9 mouse cellular contexts compared by ENCODE assay signal in genomic region chr10:69656321-69656720, GRCm38 (mm10).
DNase-seq lines count a peak whose midpoint lies in the region; ATAC-seq and TF ChIP-seq lines count a peak whose summit lies in the region.
"Had no signal": no experiment of that assay in that cellular context is flagged by ENCODE, and none has a peak within 500 bp of the region (broad histone marks: within the 10 kb centered on the region; RNA-seq: fewer than 3 reads in every experiment).

No protein-coding gene starts in this region.

- TF ChIP-seq CTCF in forebrain, postnatal 0 days (IDR thresholded peaks at IDR 0.05; ENCODE audit: low read depth): peak; percentile 90
- TF ChIP-seq CTCF in layer of hippocampus, adult 2 months (conservative IDR thresholded peaks at IDR 0.05): peak; percentile 87
- TF ChIP-seq CTCF in midbrain, postnatal 0 days (IDR thresholded peaks at IDR 0.05): peak; percentile 95

- no peak overlapping the region for H3K4me2 ChIP-seq in kidney, embryonic 15.5 days
- no peak overlapping the region for H3K4me2 ChIP-seq in forebrain, postnatal 0 days (ENCODE audit: low read depth)
- H3K4me2 ChIP-seq in midbrain, postnatal 0 days (ENCODE audit: low read depth, low read length, poor library complexity, severe bottlenecking): no peak overlapping the region
- H3K4me2 ChIP-seq: embryonic facial prominence, embryonic 13.5 days had no signal

- no peaks in the 10 kb centered on the region for H3K9me3 ChIP-seq in kidney, embryonic 15.5 days (replicated peaks)
- H3K9me3 ChIP-seq in ES-E14 (ENCODE audit: control insufficient read depth, insufficient read depth, low read depth, low read length): no peaks in the 10 kb centered on the region
- no peaks in the 10 kb centered on the region for H3K9me3 ChIP-seq in forebrain, postnatal 0 days (ENCODE audit: low read length)
- H3K9me3 ChIP-seq in midbrain, postnatal 0 days (ENCODE audit: low read length): no peaks in the 10 kb centered on the region
- H3K9me3 ChIP-seq: embryonic facial prominence, embryonic 13.5 days had no signal

- ATAC-seq in kidney, embryonic 15.5 days (replicated peaks; ENCODE audit: low FRiP score): no peak
- ATAC-seq in forebrain, postnatal 0 days: peak; percentile 59
- 0 out of 2 replicates have a peak, but pooled peaks have one; percentile 32 for ATAC-seq in midbrain, postnatal 0 days (ENCODE audit: low FRiP score)
- ATAC-seq in erythroblast, adult 5-6 weeks (replicated peaks; ENCODE audit: low FRiP score, poor library complexity, severe bottlenecking): no peak

- no peak overlapping the region for H3K27ac ChIP-seq in kidney, embryonic 15.5 days
- H3K27ac ChIP-seq in ES-E14 (ENCODE audit: insufficient read depth, low read depth, low read length, poor library complexity, severe bottlenecking): no peak overlapping the region
- no peak overlapping the region for H3K27ac ChIP-seq in forebrain, postnatal 0 days (ENCODE audit: low read depth, low read length)
- no peak overlapping the region; the same call in 1 of the 2 replicates for H3K27ac ChIP-seq in layer of hippocampus, adult 2 months
- no peak overlapping the region for H3K27ac ChIP-seq in midbrain, postnatal 0 days (ENCODE audit: low read depth, low read length)
- H3K27ac ChIP-seq: embryonic facial prominence, embryonic 13.5 days had no signal

- DNase-seq in kidney, adult 9 months: peak; percentile 63
- peak; percentile 47 for DNase-seq in ES-E14 (ENCODE audit: low read depth, low spot score)
- DNase-seq in cerebellum, adult 11 months: peak; percentile 44
- peak; percentile 77 for DNase-seq in forebrain, postnatal 0 days
- DNase-seq in layer of hippocampus, adult 2 months (ENCODE audit: low spot score in 2 of 2): peak; percentile 56 to 68
- DNase-seq in midbrain, postnatal 0 days (ENCODE audit: low spot score): peak; percentile 79

- H3K4me1 ChIP-seq in kidney, embryonic 15.5 days: peaks cover 33% of the 10 kb centered on the region
- H3K4me1 ChIP-seq in ES-E14 (ENCODE audit: control insufficient read depth in 2 of 2, insufficient read depth in 2 of 2, low read length in 2 of 2, poor library complexity in 1 of 2): peaks cover 0 to 2% of the 10 kb centered on the region in 2 experiments; a peak in 1 of 4 replicates
- peaks cover 14% of the 10 kb centered on the region for H3K4me1 ChIP-seq in forebrain, postnatal 0 days (ENCODE audit: insufficient read depth)
- peaks cover 5% of the 10 kb centered on the region; the same call in 1 of the 2 replicates for H3K4me1 ChIP-seq in midbrain, postnatal 0 days (ENCODE audit: insufficient read depth, low read length)

- in situ Hi-C loops in ES-E14 (cut with MboI; ENCODE audit: low sequenced_read_pairs in 2 of 2, unreplicated experiment in 2 of 2): loop anchor here (25.0 kb wide), 2 partner anchors 181 to 306 kb away; no protein-coding TSS in a partner anchor

- H3K27me3 ChIP-seq in kidney, embryonic 15.5 days: no peaks in the 10 kb centered on the region
- no peaks in the 10 kb centered on the region for H3K27me3 ChIP-seq in forebrain, postnatal 0 days (ENCODE audit: insufficient read depth, low read length)
- no peaks in the 10 kb centered on the region for H3K27me3 ChIP-seq in midbrain, postnatal 0 days (ENCODE audit: insufficient read depth, low read length)
- H3K27me3 ChIP-seq: embryonic facial prominence, embryonic 13.5 days had no signal

- H3K4me3 ChIP-seq in kidney, embryonic 15.5 days (replicated peaks): no peak overlapping the region
- no peak overlapping the region for H3K4me3 ChIP-seq in ES-E14 (ENCODE audit: insufficient read depth in 1 of 2, low read depth in 1 of 2, low read length in 2 of 2, poor library complexity in 1 of 2, severe bottlenecking in 1 of 2)
- H3K4me3 ChIP-seq in forebrain, postnatal 0 days (ENCODE audit: low read depth, low read length): no peak overlapping the region
- no peak overlapping the region for H3K4me3 ChIP-seq in layer of hippocampus, adult 2 months
- no peak overlapping the region for H3K4me3 ChIP-seq in midbrain, postnatal 0 days (ENCODE audit: low read depth, low read length)
- H3K4me3 ChIP-seq: embryonic facial prominence, embryonic 13.5 days had no signal

- H3K36me3 ChIP-seq in kidney, embryonic 15.5 days: no peaks in the 10 kb centered on the region
- H3K36me3 ChIP-seq in ES-E14 (ENCODE audit: control insufficient read depth, insufficient read depth, low read length, poor library complexity, severe bottlenecking): no peaks in the 10 kb centered on the region
- no peaks in the 10 kb centered on the region for H3K36me3 ChIP-seq in forebrain, postnatal 0 days (ENCODE audit: insufficient read depth)
- H3K36me3 ChIP-seq in midbrain, postnatal 0 days (ENCODE audit: insufficient read depth, low read length): no peaks in the 10 kb centered on the region
- H3K36me3 ChIP-seq: embryonic facial prominence, embryonic 13.5 days had no signal

- no peak overlapping the region for H3K9ac ChIP-seq in kidney, embryonic 15.5 days
- H3K9ac ChIP-seq in ES-E14 (ENCODE audit: insufficient read depth, low read depth, low read length, poor library complexity, severe bottlenecking): no peak overlapping the region
- no peak overlapping the region for H3K9ac ChIP-seq in forebrain, postnatal 0 days
- H3K9ac ChIP-seq in midbrain, postnatal 0 days (replicated peaks; ENCODE audit: low read length, poor library complexity, severe bottlenecking): no peak overlapping the region
- H3K9ac ChIP-seq: embryonic facial prominence, embryonic 13.5 days had no signal

- 17% methylated on average over 3 of the region's 3 CpGs for WGBS in kidney, embryonic 15.5 days
- 8% methylated on average over 3 of the region's 3 CpGs for WGBS in forebrain, postnatal 0 days
- WGBS in midbrain, postnatal 0 days: 14% methylated on average over 3 of the region's 3 CpGs

TF ChIP-seq in ES-E14, 5 proteins besides CTCF, POLR2A, EP300 and RAD21:
- no peak for TF ChIP-seq HCFC1 (IDR thresholded peaks at IDR 0.05; ENCODE audit: borderline replicate concordance, insufficient read depth, low read length)
- TF ChIP-seq CHD2 (IDR thresholded peaks at IDR 0.05; ENCODE audit: low read depth, low read length): no peak
- TF ChIP-seq ZNF384 (IDR thresholded peaks at IDR 0.05; ENCODE audit: low read depth, low read length): no peak
- peak; percentile 38; the same call in 1 of the 2 replicates for TF ChIP-seq ZC3H11A (IDR thresholded peaks at IDR 0.05; ENCODE audit: borderline replicate concordance, low read depth, low read length)
- no peak for TF ChIP-seq MAFK (IDR thresholded peaks at IDR 0.05; ENCODE audit: insufficient read depth, low read depth, low read length)

Comparison
In these comparisons a context has a peak if more than half of its experiments do, and no peak if none do; other contexts are left out.
1. ATAC-seq: peak in forebrain, postnatal 0 days (single experiment) and midbrain, postnatal 0 days (single experiment); none in kidney, embryonic 15.5 days (single experiment) and erythroblast, adult 5-6 weeks (single experiment).
2. Peak in every context shown above with its lines, with median percentiles within 50 percentile points of each other: DNase-seq and CTCF ChIP-seq.